Mouse (Mus musculus) lung, adult 2 months (tissue): ENCODE results near the gene Pacrg.

Experiments used
- CTCF ChIP-seq: fragments of 200-500 bp; IDR thresholded peaks from 2 replicates; pipeline ENCODE4 v1.5.1; 2011; ENCODE audit warnings: mild to moderate bottlenecking, low read length, control low read depth; ENCODE audit not compliant: insufficient read depth
- POLR2A ChIP-seq: fragments of 200-500 bp; IDR thresholded peaks from 2 replicates; pipeline ENCODE4 v1.6.1; 2011; ENCODE audit warnings: low read depth, mild to moderate bottlenecking, control low read depth, low read length, borderline replicate concordance; ENCODE audit errors: extremely low read depth

GRCm38 (mm10) chr17:10490374-10491169 lies 349.5 kb downstream of the Pacrg start:
- TF ChIP-seq CTCF (no peak), POLR2A (no peak)
